ENCODE assay signal across 9 mouse cellular contexts in the genomic region with DNA sequence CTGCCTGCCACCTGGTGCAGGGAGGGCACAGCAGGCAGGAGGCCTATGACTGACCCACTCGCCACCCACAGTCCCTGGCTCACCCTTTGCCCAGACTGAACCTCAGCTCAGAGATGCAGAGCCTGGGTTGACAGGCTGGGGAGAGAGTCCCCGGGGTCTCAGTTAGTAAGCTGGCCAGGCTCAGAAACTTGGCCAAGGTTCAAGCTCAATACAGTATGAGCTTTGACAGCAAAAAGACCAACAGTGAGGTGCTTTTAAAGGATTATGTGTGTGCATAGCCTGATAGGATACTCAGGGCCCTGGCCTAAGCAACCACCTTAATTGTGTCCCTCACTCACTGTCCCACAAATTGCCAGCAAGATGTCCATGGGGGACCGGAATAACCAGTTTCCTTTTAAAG. TPM values are rescaled to one million over a fixed set of nuclear protein-coding genes. Genes with fewer than 3 reads are reported as not detected.
DNase-seq lines count a peak whose midpoint lies in the region; ATAC-seq and TF ChIP-seq lines count a peak whose summit lies in the region.
"Had no signal": no experiment of that assay in that cellular context is flagged by ENCODE, and none has a peak within 500 bp of the region (broad histone marks: within the 10 kb centered on the region; RNA-seq: fewer than 3 reads in every experiment).

No protein-coding gene starts in this region.

- DNase-seq in cerebellum, adult 11-12 months, result peak; percentile 31
- no peak for DNase-seq in cerebellum, adult 2 months
- DNase-seq in kidney, adult 8-10 months, result no peak
- no peak for DNase-seq in left cerebral cortex, adult 8-10 months (ENCODE audit: low spot score in 2 of 2)
- DNase-seq in frontal cortex, adult 2 months (ENCODE audit: extremely low spot score in 1 of 2, low spot score in 1 of 2), result no peak
- DNase-seq: cerebellum, adult 18-20 months had no signal

- H3K4me2 ChIP-seq in kidney, embryonic 15.5 days, result no peak overlapping the region
- no peak overlapping the region for H3K4me2 ChIP-seq in limb, embryonic 15.5 days

- no peak overlapping the region for H3K4me3 ChIP-seq in cerebellum, adult 2 months (replicated peaks; ENCODE audit: insufficient read depth, low read depth, low read length)
- no peak overlapping the region for H3K4me3 ChIP-seq in kidney, embryonic 15.5 days (replicated peaks)
- no peak overlapping the region for H3K4me3 ChIP-seq in bone marrow, adult 2 months (replicated peaks; ENCODE audit: control insufficient read depth, low read depth, low read length)
- no peak overlapping the region for H3K4me3 ChIP-seq in limb, embryonic 15.5 days

- no peak overlapping the region for H3K27ac ChIP-seq in cerebellum, adult 2 months (ENCODE audit: insufficient read depth, low read length)
- peak overlapping the region; percentile 46; the same call in 1 of the 2 replicates for H3K27ac ChIP-seq in kidney, embryonic 15.5 days
- H3K27ac ChIP-seq in bone marrow, adult 2 months (ENCODE audit: control insufficient read depth, insufficient read depth, low read depth, low read length, poor library complexity), result peak overlapping the region; percentile 10
- H3K27ac ChIP-seq in limb, embryonic 15.5 days, result peak overlapping the region; percentile 67; the same call in 1 of the 2 replicates

- H3K4me1 ChIP-seq in cerebellum, adult 2 months (ENCODE audit: control insufficient read depth, insufficient read depth, low read length), result peaks cover 42% of the 10 kb centered on the region
- H3K4me1 ChIP-seq in kidney, embryonic 15.5 days, result peaks cover 74% of the 10 kb centered on the region
- peaks cover 22% of the 10 kb centered on the region for H3K4me1 ChIP-seq in bone marrow, adult 2 months (ENCODE audit: control insufficient read depth, insufficient read depth, low read length)
- peaks cover 76% of the 10 kb centered on the region for H3K4me1 ChIP-seq in limb, embryonic 15.5 days

- TF ChIP-seq CTCF in cerebellum, adult 2 months (IDR thresholded peaks at IDR 0.05; ENCODE audit: borderline replicate concordance, insufficient read depth, low read depth, low read length), result no peak
- TF ChIP-seq CTCF in bone marrow, adult 2 months (IDR thresholded peaks at IDR 0.05; ENCODE audit: control insufficient read depth, insufficient read depth, low read length), result no peak

- 32% methylated on average over 3 of the region's 3 CpGs for WGBS in cerebellum, adult 2 months
- WGBS in kidney, embryonic 15.5 days, result 56% methylated on average over 3 of the region's 3 CpGs
- WGBS in bone marrow, adult 2 months, result 62% methylated on average over 3 of the region's 3 CpGs
- WGBS in limb, embryonic 15.5 days, result 64% methylated on average over 3 of the region's 3 CpGs

- H3K36me3 ChIP-seq in kidney, embryonic 15.5 days, result no peaks in the 10 kb centered on the region
- no peaks in the 10 kb centered on the region for H3K36me3 ChIP-seq in limb, embryonic 15.5 days

- H3K27me3 ChIP-seq in cerebellum, adult 2 months (ENCODE audit: control insufficient read depth, insufficient read depth, low read length), result no peaks in the 10 kb centered on the region
- H3K27me3 ChIP-seq in kidney, embryonic 15.5 days, result no peaks in the 10 kb centered on the region
- H3K27me3 ChIP-seq in limb, embryonic 15.5 days, result no peaks in the 10 kb centered on the region

- no peaks in the 10 kb centered on the region for H3K9me3 ChIP-seq in kidney, embryonic 15.5 days (replicated peaks)
- no peaks in the 10 kb centered on the region for H3K9me3 ChIP-seq in limb, embryonic 15.5 days

- no peak overlapping the region for H3K9ac ChIP-seq in kidney, embryonic 15.5 days
- no peak overlapping the region for H3K9ac ChIP-seq in limb, embryonic 15.5 days

- TF ChIP-seq POLR2A in cerebellum, adult 2 months (IDR thresholded peaks at IDR 0.05; ENCODE audit: borderline replicate concordance, insufficient read depth, low read length), result no peak
- no peak for TF ChIP-seq POLR2A in bone marrow, adult 2 months (IDR thresholded peaks at IDR 0.05; ENCODE audit: borderline replicate concordance, control insufficient read depth, low read depth, low read length)

- no peak for ATAC-seq in kidney, embryonic 15.5 days (replicated peaks; ENCODE audit: low FRiP score)
- ATAC-seq in limb, embryonic 15.5 days (ENCODE audit: insufficient number of reproducible peaks, low FRiP score, low TSS enrichment, low read depth), result no peak

RNA-seq across cellular contexts. Expression of a gene that starts 31.8 kb away (rescaled TPM):
- 0.68 and 0.84 TPM in 2 replicates for polyA plus RNA-seq in cerebellum, adult 2 months (2012; rRNA removed)
- 1.00 and 1.0 TPM in 2 replicates for polyA plus RNA-seq in kidney, embryonic 15.5 days (2015; fragmentation: Nextera tagmentation; extraction: Ambion mirVana)
- 1.8 and 2.8 TPM in 2 replicates for polyA plus RNA-seq in bone marrow, adult 2 months (2011; ENCODE audit: insufficient read depth, insufficient read length, low replicate concordance, missing spikeins)
- polyA plus RNA-seq in limb, embryonic 15.5 days (2015; fragmentation: Nextera tagmentation; extraction: Ambion mirVana), result 0.78 and 0.93 TPM in 2 replicates
- 1 to 10 TPM; 5.1 to 6.3 (median 5.8) TPM for total RNA-seq in left cerebral cortex, adult 8-10 months (2022)
- polyA plus RNA-seq in frontal cortex, adult 2 months (2012; rRNA removed), result 4.4 and 5.3 TPM in 2 replicates

RNA-seq across cellular contexts. Expression of a gene that starts 38.6 kb away (rescaled TPM):
- polyA plus RNA-seq in cerebellum, adult 2 months (2012; rRNA removed), result 8.4 and 9.7 TPM in 2 replicates
- 8.7 and 10.8 TPM in 2 replicates for polyA plus RNA-seq in kidney, embryonic 15.5 days (2015; fragmentation: Nextera tagmentation; extraction: Ambion mirVana)
- 12.5 and 20.0 TPM in 2 replicates for polyA plus RNA-seq in bone marrow, adult 2 months (2011; ENCODE audit: insufficient read depth, insufficient read length, low replicate concordance, missing spikeins)
- 13.2 and 13.8 TPM in 2 replicates for polyA plus RNA-seq in limb, embryonic 15.5 days (2015; fragmentation: Nextera tagmentation; extraction: Ambion mirVana)
- 10 to 100 TPM; 17.8 to 23.3 (median 20.3) TPM for total RNA-seq in left cerebral cortex, adult 8-10 months (2022)
- polyA plus RNA-seq in frontal cortex, adult 2 months (2012; rRNA removed), result 8.6 and 8.7 TPM in 2 replicates
